Mouse (Mus musculus): ENCODE results near the gene Usp48. TPM values are rescaled to one million over a fixed set of nuclear protein-coding genes. Genes with fewer than 3 reads are reported as not detected.

The Usp48 gene
- total and polyA plus RNA-seq, 3 experiments, result 27.1 to 99.6 TPM; not detected in 1

DNA sequence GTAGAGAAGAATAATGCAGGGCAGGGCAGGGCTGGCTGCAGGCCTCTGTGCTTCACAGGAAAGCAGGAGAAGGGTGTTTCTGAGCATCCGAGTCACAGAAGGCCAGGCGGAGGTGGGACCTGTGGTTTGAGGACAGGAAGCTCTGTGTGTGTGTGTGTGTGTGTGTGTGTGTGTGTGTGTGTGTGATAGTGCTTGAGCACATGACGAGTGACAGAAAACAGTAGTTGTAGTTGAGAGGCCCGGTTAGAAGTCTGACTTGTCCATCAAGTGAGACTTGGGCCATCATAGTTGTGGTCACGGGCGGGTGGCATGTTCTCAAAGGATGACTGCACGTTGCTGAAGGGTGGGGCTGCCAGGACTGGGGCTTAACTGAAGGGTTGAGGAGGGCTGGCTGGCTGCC, 16.1 kb downstream of the Usp48 start:
- H3K36me3 ChIP-seq (ENCODE audit: control insufficient read depth in 1 of 2, insufficient read depth in 2 of 2, low read length in 2 of 2), result peaks cover 0 to 9% of the 10 kb centered on the region in 2 experiments; a peak in 2 of 4 replicates
- TF ChIP-seq TAL1 (IDR thresholded peaks at IDR 0.05; ENCODE audit: low read length) (no peak), ZNF384 (IDR thresholded peaks at IDR 0.05; ENCODE audit: low read depth, low read length) (no peak), GABPA (IDR thresholded peaks at IDR 0.05; ENCODE audit: low read depth, low read length) (no peak), GATA1 (IDR thresholded peaks at IDR 0.05; ENCODE audit: low read depth, low read length) (no peak), MAFK (IDR thresholded peaks at IDR 0.05; ENCODE audit: borderline replicate concordance, low read depth, low read length) (no peak), ZC3H11A (IDR thresholded peaks at IDR 0.05; ENCODE audit: low read depth, low read length) (no peak), USF1 (IDR thresholded peaks at IDR 0.05; ENCODE audit: low read depth, low read length) (no peak), NRF1 (IDR thresholded peaks at IDR 0.05; ENCODE audit: insufficient read depth, low read depth, low read length, poor library complexity, severe bottlenecking) (no peak), RAD21 (IDR thresholded peaks at IDR 0.05; ENCODE audit: low read depth, low read length) (no peak), MYC (IDR thresholded peaks at IDR 0.05; ENCODE audit: low read depth, low read length) (no peak), TCF12 (IDR thresholded peaks at IDR 0.05; ENCODE audit: low read depth, low read length) (no peak), MYB (IDR thresholded peaks at IDR 0.05; ENCODE audit: low read depth, low read length) (no peak), SIN3A (IDR thresholded peaks at IDR 0.05; ENCODE audit: low read length) (no peak), E2F4 (IDR thresholded peaks at IDR 0.05; ENCODE audit: borderline replicate concordance, low read depth, low read length) (no peak), POLR2AphosphoS2 (IDR thresholded peaks at IDR 0.05; ENCODE audit: low read length) (no peak), POLR2AphosphoS5 (IDR thresholded peaks at IDR 0.05; ENCODE audit: borderline replicate concordance, low read depth, low read length) (no peak), UBTF (IDR thresholded peaks at IDR 0.05; ENCODE audit: borderline replicate concordance, insufficient read depth, low read depth, low read length) (no peak), HCFC1 (IDR thresholded peaks at IDR 0.05; ENCODE audit: low read depth, low read length) (no peak)
- no peak overlapping the region for H3K9ac ChIP-seq (ENCODE audit: control insufficient read depth, low read depth, low read length, poor library complexity, severe bottlenecking)
- no peak overlapping the region for H3K27ac ChIP-seq (ENCODE audit: control insufficient read depth, low read depth, low read length)
- H3K9me3 ChIP-seq (replicated peaks; ENCODE audit: insufficient read depth, low read length), result no peaks in the 10 kb centered on the region
- H3K27me3 ChIP-seq (ENCODE audit: control insufficient read depth in 1 of 2, insufficient read depth in 2 of 2, low read length in 2 of 2), result no peaks in the 10 kb centered on the region
- H3K4me3 ChIP-seq (ENCODE audit: control insufficient read depth in 1 of 2, insufficient read depth in 1 of 2, low read depth in 2 of 2, low read length in 2 of 2), result no peak overlapping the region
- H3K79me2 ChIP-seq (ENCODE audit: control insufficient read depth, insufficient read depth, low read length, poor library complexity), result no peaks in the 10 kb centered on the region
- H3K4me1 ChIP-seq (ENCODE audit: control insufficient read depth in 1 of 2, insufficient read depth in 2 of 2, low read length in 2 of 2), result no peaks in the 10 kb centered on the region
- DNase-seq (ENCODE audit: low read depth, low spot score), result no peak

DNA sequence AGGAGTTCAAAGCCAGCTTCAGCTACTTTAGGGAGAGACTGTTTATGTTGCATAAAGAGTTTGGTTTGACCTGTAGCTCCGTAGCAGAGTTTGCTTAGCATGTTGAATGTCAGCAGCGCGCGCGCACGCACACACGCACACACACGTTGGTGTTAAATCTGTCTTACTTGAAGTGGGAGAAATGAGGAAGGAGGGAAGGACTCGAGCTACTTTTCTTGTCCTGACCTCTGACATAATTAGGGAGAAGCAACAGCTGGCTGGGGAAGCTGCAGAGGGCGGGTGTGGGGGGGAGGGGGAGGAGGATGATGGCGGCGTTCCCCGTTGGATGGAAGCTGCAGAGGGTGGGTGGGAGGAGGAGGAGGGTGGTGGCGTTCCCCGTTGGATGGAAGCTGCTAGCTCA, 16.7 kb downstream of the Usp48 start:
- DNase-seq (ENCODE audit: low read depth, low spot score), result no peak
- Histone ChIP-seq H3K27me3 (ENCODE audit: control insufficient read depth in 1 of 2, insufficient read depth in 2 of 2, low read length in 2 of 2) (no peaks in the 10 kb centered on the region), H3K36me3 (ENCODE audit: control insufficient read depth in 1 of 2, insufficient read depth in 2 of 2, low read length in 2 of 2) (peaks cover 0 to 6% of the 10 kb centered on the region in 2 experiments; a peak in 2 of 4 replicates), H3K79me2 (ENCODE audit: control insufficient read depth, insufficient read depth, low read length, poor library complexity) (no peaks in the 10 kb centered on the region), H3K4me1 (ENCODE audit: control insufficient read depth in 1 of 2, insufficient read depth in 2 of 2, low read length in 2 of 2) (no peaks in the 10 kb centered on the region), H3K9me3 (replicated peaks; ENCODE audit: insufficient read depth, low read length) (no peaks in the 10 kb centered on the region), H3K9ac (ENCODE audit: control insufficient read depth, low read depth, low read length, poor library complexity, severe bottlenecking) (no peak overlapping the region), H3K4me3 (ENCODE audit: control insufficient read depth in 1 of 2, insufficient read depth in 1 of 2, low read depth in 2 of 2, low read length in 2 of 2) (no peak overlapping the region), H3K27ac (ENCODE audit: control insufficient read depth, low read depth, low read length) (no peak overlapping the region)
- no peak for TF ChIP-seq POLR2A (IDR thresholded peaks at IDR 0.05; ENCODE audit: control insufficient read depth in 1 of 2, insufficient read depth in 1 of 2, low read depth in 1 of 2, low read length in 2 of 2, poor library complexity in 1 of 2)
- no peak for TF ChIP-seq ZMIZ1 (IDR thresholded peaks at IDR 0.05; ENCODE audit: low read depth, low read length)
- TF ChIP-seq RCOR1 (IDR thresholded peaks at IDR 0.05; ENCODE audit: low read depth, low read length), result no peak
- TF ChIP-seq USF1 (IDR thresholded peaks at IDR 0.05; ENCODE audit: low read depth, low read length), result no peak
- no peak for TF ChIP-seq ETS1 (IDR thresholded peaks at IDR 0.05; ENCODE audit: low read depth, low read length)
- no peak for TF ChIP-seq BHLHE40 (IDR thresholded peaks at IDR 0.05; ENCODE audit: borderline replicate concordance, low read depth, low read length)
- no peak for TF ChIP-seq TCF12 (IDR thresholded peaks at IDR 0.05; ENCODE audit: low read depth, low read length)
- no peak for TF ChIP-seq EP300 (IDR thresholded peaks at IDR 0.05; ENCODE audit: low read depth in 1 of 2, low read length in 2 of 2)
- no peak for TF ChIP-seq GABPA (IDR thresholded peaks at IDR 0.05; ENCODE audit: low read depth, low read length)
- no peak for TF ChIP-seq KAT2A (conservative IDR thresholded peaks at IDR 0.05; ENCODE audit: low read depth, low read length)
- no peak for TF ChIP-seq ZKSCAN1 (IDR thresholded peaks at IDR 0.05; ENCODE audit: low read depth, low read length)
- no peak for TF ChIP-seq HCFC1 (IDR thresholded peaks at IDR 0.05; ENCODE audit: low read depth, low read length)
- no peak for TF ChIP-seq JUND (IDR thresholded peaks at IDR 0.05; ENCODE audit: low read depth, low read length)
- no peak for TF ChIP-seq POLR2AphosphoS5 (IDR thresholded peaks at IDR 0.05; ENCODE audit: borderline replicate concordance, low read depth, low read length)

Data from MEL (cell line).